Mouse (Mus musculus) megakaryocyte, embryonic 14.5 days (primary cell): Measurements from ENCODE around the gene Tbc1d9b.

Source experiments
- FLI1 ChIP-seq: IDR thresholded peaks from 2 replicates; pipeline ENCODE4 v1.6.1; 2012; ENCODE audit warnings: low read length, inconsistent platforms, mixed read lengths
- GATA1 ChIP-seq: IDR thresholded peaks from 3 replicates; pipeline ENCODE4 v1.6.1; 2012; ENCODE audit warnings: mixed read lengths, low read length, inconsistent platforms, borderline replicate concordance

DNA sequence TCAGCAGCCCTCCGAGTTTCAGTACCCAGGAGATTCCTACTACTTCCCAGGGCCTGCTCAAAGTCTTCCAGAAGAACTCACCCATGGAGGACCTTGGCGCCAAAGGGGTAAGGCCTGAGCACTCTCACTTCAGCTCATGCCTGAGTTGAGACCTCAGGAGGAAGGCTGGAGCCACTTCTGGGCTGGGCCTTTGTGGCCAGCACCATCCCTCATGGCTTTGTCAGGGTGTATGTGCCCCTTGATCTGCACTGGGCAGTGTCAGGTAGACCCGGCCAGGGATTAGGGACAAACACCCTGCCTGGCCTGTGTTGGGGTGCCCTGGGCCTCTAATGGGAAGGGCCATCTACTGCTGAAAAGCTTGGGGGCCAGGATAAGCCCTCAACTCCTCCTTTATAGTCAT, 20.2 kb downstream of the Tbc1d9b start:
- no peak for TF ChIP-seq GATA1
- no peak for TF ChIP-seq FLI1
